Comparison of ENCODE assay signal across 18 mouse cellular contexts in genomic region chr15:96201701-96202460, GRCm38 (mm10).
DNase-seq lines count a peak whose midpoint lies in the region; ATAC-seq and TF ChIP-seq lines count a peak whose summit lies in the region.
"Had no signal": no experiment of that assay in that cellular context is flagged by ENCODE, and none has a peak within 500 bp of the region (broad histone marks: within the 10 kb centered on the region; RNA-seq: fewer than 3 reads in every experiment).

No protein-coding gene starts in this region.

- DNase-seq in heart, adult 8-10 months (ENCODE audit: low spot score) = peak; percentile 63
- DNase-seq in embryonic facial prominence, embryonic 14.5 days (ENCODE audit: low spot score) = no peak
- DNase-seq in heart, postnatal 36 days = peak; percentile 22 to 41
- DNase-seq in ovary, adult 18-20 months (ENCODE audit: low spot score) = no peak
- DNase-seq: embryo, embryonic 11 days; kidney, adult 8-10 months; kidney, postnatal 36 days; layer of hippocampus, adult 9-11 months; right cerebral cortex, postnatal 14 days; thymus, postnatal 25 days had no signal

- H3K4me3 ChIP-seq in heart, embryonic 12.5 days = no peak overlapping the region
- no peak overlapping the region for H3K4me3 ChIP-seq in embryonic facial prominence, embryonic 14.5 days (ENCODE audit: low read depth, low read length)
- no peak overlapping the region for H3K4me3 ChIP-seq in myocyte
- H3K4me3 ChIP-seq: forebrain, embryonic 13.5 days; liver, embryonic 15.5 days; neural tube, embryonic 12.5 days had no signal

- no peaks in the 10 kb centered on the region for H3K36me3 ChIP-seq in heart, embryonic 12.5 days
- no peaks in the 10 kb centered on the region for H3K36me3 ChIP-seq in embryonic facial prominence, embryonic 14.5 days (ENCODE audit: control insufficient read depth, insufficient read depth, low read length)
- H3K36me3 ChIP-seq in myocyte (ENCODE audit: control insufficient read depth, insufficient read depth) = no peaks in the 10 kb centered on the region
- H3K36me3 ChIP-seq: G1E; liver, embryonic 15.5 days; neural tube, embryonic 12.5 days had no signal

- 79% methylated on average over 10 of the region's 10 CpGs for WGBS in heart, embryonic 12.5 days
- 83% methylated on average over 10 of the region's 10 CpGs for WGBS in embryonic facial prominence, embryonic 14.5 days

- intact Hi-C loops in heart, postnatal 36 days (cut with DNase I) = loop anchor here (5.0 kb wide), 1 partner anchor 80 kb away; no protein-coding TSS in a partner anchor

- H3K4me1 ChIP-seq in heart, embryonic 12.5 days (replicated peaks) = peaks cover 5% of the 10 kb centered on the region; the same call in 1 of the 2 replicates
- H3K4me1 ChIP-seq in embryonic facial prominence, embryonic 14.5 days (ENCODE audit: control insufficient read depth, insufficient read depth, low read length) = no peaks in the 10 kb centered on the region
- H3K4me1 ChIP-seq: liver, embryonic 15.5 days; neural tube, embryonic 12.5 days had no signal

- H3K27ac ChIP-seq in heart, embryonic 12.5 days (ENCODE audit: poor library complexity, severe bottlenecking) = no peak overlapping the region
- H3K27ac ChIP-seq in embryonic facial prominence, embryonic 14.5 days (replicated peaks; ENCODE audit: low read depth, low read length) = no peak overlapping the region
- H3K27ac ChIP-seq: forebrain, embryonic 13.5 days; liver, embryonic 15.5 days; neural tube, embryonic 12.5 days had no signal

- H3K9me3 ChIP-seq in heart, embryonic 12.5 days (replicated peaks) = 0 out of 2 replicates have a peak, but pooled peaks cover 2% of the 10 kb centered on the region
- no peaks in the 10 kb centered on the region for H3K9me3 ChIP-seq in embryonic facial prominence, embryonic 14.5 days (ENCODE audit: control insufficient read depth, low read length)
- H3K9me3 ChIP-seq: forebrain, embryonic 13.5 days; liver, embryonic 15.5 days; neural tube, embryonic 12.5 days had no signal

- H3K4me2 ChIP-seq in heart, embryonic 12.5 days = no peak overlapping the region
- H3K4me2 ChIP-seq in embryonic facial prominence, embryonic 14.5 days (ENCODE audit: low read depth, low read length) = no peak overlapping the region
- peak overlapping the region; percentile 26 for H3K4me2 ChIP-seq in myocyte (ENCODE audit: low read depth)
- H3K4me2 ChIP-seq: forebrain, embryonic 13.5 days; liver, embryonic 15.5 days; neural tube, embryonic 12.5 days had no signal

- no peak for TF ChIP-seq POLR2A in myocyte (IDR thresholded peaks at IDR 0.05; ENCODE audit: insufficient read length, low read depth)

- no peak overlapping the region for H3K9ac ChIP-seq in heart, embryonic 12.5 days
- H3K9ac ChIP-seq in embryonic facial prominence, embryonic 14.5 days (ENCODE audit: low read depth, low read length) = no peak overlapping the region
- H3K9ac ChIP-seq: forebrain, embryonic 13.5 days; liver, embryonic 15.5 days; neural tube, embryonic 12.5 days had no signal

- H3K79me2 ChIP-seq in myocyte (ENCODE audit: control insufficient read depth, insufficient read depth) = no peaks in the 10 kb centered on the region

- ATAC-seq in heart, embryonic 12.5 days (ENCODE audit: insufficient number of reproducible peaks, low FRiP score) = no peak
- peak; percentile 30; the same call in 1 of the 2 replicates for ATAC-seq in embryonic facial prominence, embryonic 14.5 days (ENCODE audit: low read depth)
- no peak for ATAC-seq in monocyte, adult 5-6 weeks (replicated peaks; ENCODE audit: insufficient number of reproducible peaks, low FRiP score, low TSS enrichment, poor library complexity, severe bottlenecking)
- no peak for ATAC-seq in erythroid progenitor cell, adult 5-6 weeks (replicated peaks; ENCODE audit: low FRiP score, poor library complexity, severe bottlenecking)
- ATAC-seq: forebrain, embryonic 13.5 days had no signal

- no peak overlapping the region for H3ac ChIP-seq in myocyte (ENCODE audit: control insufficient read depth, insufficient read length)

- no peaks in the 10 kb centered on the region for H3K27me3 ChIP-seq in heart, embryonic 12.5 days (replicated peaks)
- no peaks in the 10 kb centered on the region for H3K27me3 ChIP-seq in embryonic facial prominence, embryonic 14.5 days (replicated peaks; ENCODE audit: control insufficient read depth, insufficient read depth, low read length)
- peaks cover 4% of the 10 kb centered on the region for H3K27me3 ChIP-seq in myocyte (ENCODE audit: control insufficient read depth, insufficient read depth, insufficient read length)
- H3K27me3 ChIP-seq: forebrain, embryonic 13.5 days; liver, embryonic 15.5 days; neural tube, embryonic 12.5 days had no signal

TF ChIP-seq in myocyte, 11 proteins besides CTCF, POLR2A, EP300 and RAD21:
- no peak for TF ChIP-seq SRF (IDR thresholded peaks at IDR 0.05; ENCODE audit: control insufficient read depth, insufficient read length, low read depth)
- TF ChIP-seq CEBPB (IDR thresholded peaks at IDR 0.05; ENCODE audit: insufficient read depth, poor library complexity, severe bottlenecking) = peak; percentile 85; the same call in 1 of the 2 replicates
- peak; percentile 79 to 99 (median 96) for TF ChIP-seq MYOG (IDR thresholded peaks at IDR 0.05; ENCODE audit: control insufficient read depth in 1 of 3, insufficient read depth in 1 of 3, insufficient read length in 2 of 3, low read depth in 2 of 3)
- no peak for TF ChIP-seq E2F4 (IDR thresholded peaks at IDR 0.05; ENCODE audit: insufficient read depth)
- TF ChIP-seq TCF3 (IDR thresholded peaks at IDR 0.05; ENCODE audit: insufficient read length, low read depth) = peak; percentile 89
- peak; percentile 63 for TF ChIP-seq TCF12 (IDR thresholded peaks at IDR 0.05; ENCODE audit: insufficient read depth, poor library complexity, severe bottlenecking)
- peak; percentile 80 to 96 (median 87) for TF ChIP-seq MYOD1 (IDR thresholded peaks at IDR 0.05; ENCODE audit: control insufficient read depth in 1 of 3, insufficient read length in 2 of 3, low read depth in 2 of 3)

Comparison
In these comparisons a context has a peak if more than half of its experiments do, and no peak if none do; other contexts are left out.
1. DNase-seq: peak in heart, adult 8-10 months (single experiment) and heart, postnatal 36 days (2 of 2); none in embryonic facial prominence, embryonic 14.5 days (single experiment) and ovary, adult 18-20 months (single experiment).